Mouse (Mus musculus) CH12.LX (cell line): Measurements from ENCODE around the gene Olfr965.

Source experiments
- CTCF ChIP-seq, 2 experiments: IDR thresholded peaks in 1 of 2; conservative IDR thresholded peaks in 1 of 2; 2 replicates each; pipeline ENCODE4 v1.5.1; 2011 to 2012; ENCODE audit warnings: low read depth in 2 of 2, low read length in 2 of 2, improper control_type of control experiment in 1 of 2, inconsistent platforms in 1 of 2, mild to moderate bottlenecking in 1 of 2, moderate library complexity in 1 of 2
- E2F4 ChIP-seq: IDR thresholded peaks from 2 replicates; pipeline ENCODE4 v1.6.1; 2011; ENCODE audit warnings: low read depth, low read length, improper control_type of control experiment; ENCODE audit not compliant: insufficient replicate concordance
- EP300 ChIP-seq: IDR thresholded peaks from 2 replicates; pipeline ENCODE4 v1.6.1; 2011; ENCODE audit warnings: low read length, improper control_type of control experiment
- ETS1 ChIP-seq: conservative IDR thresholded peaks from 2 replicates; pipeline ENCODE4 v1.6.1; 2012; ENCODE audit warnings: low read depth, mild to moderate bottlenecking, inconsistent platforms, low read length, improper control_type of control experiment, moderate library complexity
- MXI1 ChIP-seq: IDR thresholded peaks from 2 replicates; pipeline ENCODE4 v1.6.1; 2011; ENCODE audit warnings: mild to moderate bottlenecking, low read depth, low read length, improper control_type of control experiment
- MYC ChIP-seq: IDR thresholded peaks from 2 replicates; pipeline ENCODE4 v1.6.1; 2011; ENCODE audit warnings: low read depth, mild to moderate bottlenecking, improper control_type of control experiment, low read length
- POLR2A ChIP-seq: IDR thresholded peaks from 2 replicates; pipeline ENCODE4 v1.6.1; 2011; ENCODE audit warnings: low read depth, mild to moderate bottlenecking, improper control_type of control experiment, low read length
- POLR2AphosphoS2 ChIP-seq: IDR thresholded peaks from 2 replicates; pipeline ENCODE4 v1.6.1; 2011; ENCODE audit warnings: low read depth, low read length, improper control_type of control experiment
- RAD21 ChIP-seq: IDR thresholded peaks from 2 replicates; pipeline ENCODE4 v1.6.1; 2011; ENCODE audit warnings: low read depth, mild to moderate bottlenecking, low read length, improper control_type of control experiment, moderate library complexity
- SIN3A ChIP-seq: IDR thresholded peaks from 2 replicates; pipeline ENCODE4 v1.6.1; 2012; ENCODE audit warnings: low read length, improper control_type of control experiment, inconsistent platforms
- TCF12 ChIP-seq: IDR thresholded peaks from 2 replicates; pipeline ENCODE4 v1.6.1; 2014; ENCODE audit warnings: low read depth, mild to moderate bottlenecking, inconsistent platforms, low read length, improper control_type of control experiment
- ZKSCAN1 ChIP-seq: IDR thresholded peaks from 2 replicates; pipeline ENCODE4 v1.6.1; 2012; ENCODE audit warnings: low read depth, inconsistent platforms, low read length, improper control_type of control experiment, borderline replicate concordance
- ZNF384 ChIP-seq: IDR thresholded peaks from 2 replicates; pipeline ENCODE4 v1.6.1; 2012; ENCODE audit warnings: low read depth, low read length, improper control_type of control experiment, inconsistent platforms

DNA sequence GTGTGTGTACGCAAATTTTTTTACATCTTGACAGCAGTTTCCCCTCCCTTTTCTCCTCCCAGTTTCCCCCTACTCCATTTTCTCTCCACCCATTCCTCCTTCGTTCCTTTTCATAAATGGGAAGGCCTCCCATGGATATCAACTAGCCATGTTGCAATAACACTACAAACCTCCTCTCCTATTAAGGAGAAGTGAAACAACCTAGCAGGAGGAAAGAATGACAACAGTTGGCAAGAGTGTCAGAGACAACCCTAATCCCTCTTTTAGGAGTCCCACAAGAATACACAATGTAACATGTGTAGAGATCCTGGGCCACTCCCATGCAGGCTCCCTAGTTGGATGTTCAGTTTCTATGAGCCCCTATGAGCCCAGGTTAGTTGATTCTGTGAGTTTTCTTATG, 36.3 kb upstream of the Olfr965 start:
- TF ChIP-seq CTCF (conservative IDR thresholded peaks at IDR 0.05 in 1 of 2, IDR thresholded peaks at IDR 0.05 in 1 of 2; ENCODE audit: low read depth in 2 of 2, low read length in 2 of 2) = no peak
- no peak for TF ChIP-seq EP300
- no peak for TF ChIP-seq POLR2A
- no peak for TF ChIP-seq ZKSCAN1
- no peak for TF ChIP-seq TCF12
- TF ChIP-seq RAD21 = no peak
- TF ChIP-seq POLR2AphosphoS2 = no peak
- no peak for TF ChIP-seq SIN3A
- TF ChIP-seq ZNF384 = no peak
- no peak for TF ChIP-seq ETS1
- no peak for TF ChIP-seq MXI1
- TF ChIP-seq E2F4 = no peak
- no peak for TF ChIP-seq MYC
